Mouse (Mus musculus): ENCODE results near the gene Dnah12. TPM values are rescaled to one million over a fixed set of nuclear protein-coding genes. Genes with fewer than 3 reads are reported as not detected.

Gene Dnah12
- polyA plus RNA-seq, 1 experiment from 2014 or later: 0.26 TPM

GRCm38 (mm10) chr14:26868299-26868698 is 175.2 kb downstream of the Dnah12 start:
- no peak for TF ChIP-seq CTCF (IDR thresholded peaks at IDR 0.05; ENCODE audit: low read depth)
- no peak overlapping the region for H3K27ac ChIP-seq
- 78% methylated on average over 5 of the region's 5 CpGs for WGBS
- no peaks in the 10 kb centered on the region for H3K36me3 ChIP-seq (ENCODE audit: insufficient read depth, low read length)
- no peaks in the 10 kb centered on the region for H3K4me1 ChIP-seq (replicated peaks; ENCODE audit: insufficient read depth, low read length)
- DNase-seq (ENCODE audit: low spot score) (no peak), ATAC-seq (replicated peaks; ENCODE audit: low FRiP score, low read depth) (no peak)
- H3K9me3 ChIP-seq (replicated peaks; ENCODE audit: low read length): no peaks in the 10 kb centered on the region
- H3K9ac ChIP-seq (ENCODE audit: low read depth, low read length): no peak overlapping the region
- no peak overlapping the region for H3K4me3 ChIP-seq (replicated peaks; ENCODE audit: low read depth, low read length)
- H3K27me3 ChIP-seq (ENCODE audit: insufficient read depth, low read length): no peaks in the 10 kb centered on the region
- H3K4me2 ChIP-seq (ENCODE audit: low read length): no peak overlapping the region

- Histone ChIP-seq H3K27me3 (ENCODE audit: insufficient read depth, low read length) (no peaks in the 10 kb centered on the region), H3K9ac (ENCODE audit: low read depth, low read length) (no peak overlapping the region), H3K4me1 (replicated peaks; ENCODE audit: insufficient read depth, low read length) (no peaks in the 10 kb centered on the region), H3K4me3 (replicated peaks; ENCODE audit: low read depth, low read length) (no peak overlapping the region), H3K36me3 (ENCODE audit: insufficient read depth, low read length) (no peaks in the 10 kb centered on the region), H3K27ac (no peak overlapping the region), H3K4me2 (ENCODE audit: low read length) (no peak overlapping the region), H3K9me3 (replicated peaks; ENCODE audit: low read length) (no peaks in the 10 kb centered on the region)
- no peak for TF ChIP-seq CTCF (IDR thresholded peaks at IDR 0.05; ENCODE audit: low read depth)
- WGBS: 61% methylated on average over 4 of the region's 4 CpGs
- ATAC-seq (replicated peaks; ENCODE audit: low FRiP score, low read depth): no peak
- DNase-seq (ENCODE audit: low spot score): no peak
Observed at GRCm38 (mm10) chr14:26878756-26879155, 185.7 kb downstream of the Dnah12 start.

DNA sequence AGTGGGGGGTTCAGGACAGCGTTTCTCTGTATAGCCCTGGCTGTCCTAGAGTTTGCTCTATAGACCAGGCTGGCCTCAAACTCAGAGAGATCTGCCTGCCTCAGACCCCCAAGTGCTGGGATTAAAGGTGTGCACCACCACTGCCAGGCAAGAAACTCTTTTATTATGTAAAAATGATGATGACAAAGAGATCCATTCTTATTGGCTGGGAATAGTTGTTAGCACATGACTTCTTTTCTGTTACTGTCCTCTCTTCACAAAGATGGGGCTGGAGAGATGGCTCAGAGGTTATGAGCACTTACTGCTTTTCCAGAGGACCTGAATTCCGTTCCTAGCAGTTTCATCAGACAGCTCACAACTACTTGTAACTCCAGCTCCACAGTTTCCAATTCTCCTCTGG is 186.9 kb downstream of the Dnah12 start:
- Histone ChIP-seq H3K27me3 (ENCODE audit: insufficient read depth, low read length) (no peaks in the 10 kb centered on the region), H3K9me3 (replicated peaks; ENCODE audit: low read length) (no peaks in the 10 kb centered on the region), H3K9ac (ENCODE audit: low read depth, low read length) (no peak overlapping the region), H3K4me2 (ENCODE audit: low read length) (no peak overlapping the region), H3K36me3 (ENCODE audit: insufficient read depth, low read length) (no peaks in the 10 kb centered on the region), H3K4me3 (replicated peaks; ENCODE audit: low read depth, low read length) (no peak overlapping the region), H3K27ac (no peak overlapping the region), H3K4me1 (replicated peaks; ENCODE audit: insufficient read depth, low read length) (no peaks in the 10 kb centered on the region)
- no peak for DNase-seq (ENCODE audit: low spot score)
- no peak for ATAC-seq (replicated peaks; ENCODE audit: low FRiP score, low read depth)
- WGBS: 61% methylated on average over 2 of the region's 2 CpGs
- TF ChIP-seq CTCF (IDR thresholded peaks at IDR 0.05; ENCODE audit: low read depth): no peak

DNA sequence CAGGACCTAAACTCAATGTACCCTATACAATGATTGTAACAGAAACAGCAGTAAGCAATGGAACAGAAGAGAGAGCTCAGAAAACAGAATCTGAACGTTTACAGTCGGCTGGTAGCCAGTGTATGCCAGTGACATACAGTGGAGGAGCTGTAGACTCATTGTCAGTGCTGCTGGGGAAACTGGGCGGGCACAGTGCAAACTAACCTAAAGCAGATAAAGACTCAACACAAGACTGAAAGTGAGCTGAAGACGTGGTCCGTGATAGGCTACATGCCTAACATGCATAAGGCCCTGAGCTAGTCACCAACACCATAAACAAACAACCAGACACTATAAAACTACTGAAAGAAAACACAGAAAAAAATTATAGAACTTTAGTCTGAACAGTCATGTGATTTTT is 188.6 kb downstream of the Dnah12 start:
- Histone ChIP-seq H3K4me1 (replicated peaks; ENCODE audit: insufficient read depth, low read length) (no peaks in the 10 kb centered on the region), H3K4me2 (ENCODE audit: low read length) (no peak overlapping the region), H3K36me3 (ENCODE audit: insufficient read depth, low read length) (no peaks in the 10 kb centered on the region), H3K27me3 (ENCODE audit: insufficient read depth, low read length) (no peaks in the 10 kb centered on the region), H3K27ac (no peak overlapping the region), H3K4me3 (replicated peaks; ENCODE audit: low read depth, low read length) (no peak overlapping the region), H3K9ac (ENCODE audit: low read depth, low read length) (no peak overlapping the region), H3K9me3 (replicated peaks; ENCODE audit: low read length) (no peaks in the 10 kb centered on the region)
- no peak for ATAC-seq (replicated peaks; ENCODE audit: low FRiP score, low read depth)
- no peak for DNase-seq (ENCODE audit: low spot score)
- 90% methylated on average over 5 of the region's 5 CpGs for WGBS
- TF ChIP-seq CTCF (IDR thresholded peaks at IDR 0.05; ENCODE audit: low read depth): no peak

GRCm38 (mm10) chr14:26887244-26887643 is 194.2 kb downstream of the Dnah12 start:
- Histone ChIP-seq H3K4me1 (replicated peaks; ENCODE audit: insufficient read depth, low read length) (no peaks in the 10 kb centered on the region), H3K27me3 (ENCODE audit: insufficient read depth, low read length) (no peaks in the 10 kb centered on the region), H3K36me3 (ENCODE audit: insufficient read depth, low read length) (no peaks in the 10 kb centered on the region), H3K4me3 (replicated peaks; ENCODE audit: low read depth, low read length) (no peak overlapping the region), H3K27ac (no peak overlapping the region), H3K9ac (ENCODE audit: low read depth, low read length) (no peak overlapping the region), H3K9me3 (replicated peaks; ENCODE audit: low read length) (no peaks in the 10 kb centered on the region), H3K4me2 (ENCODE audit: low read length) (no peak overlapping the region)
- no peak for ATAC-seq (replicated peaks; ENCODE audit: low FRiP score, low read depth)
- DNase-seq (ENCODE audit: low spot score): no peak
- 75% methylated on average over 3 of the region's 3 CpGs for WGBS
- TF ChIP-seq CTCF (IDR thresholded peaks at IDR 0.05; ENCODE audit: low read depth): no peak

GRCm38 (mm10) chr14:26890777-26891176 is 197.7 kb downstream of the Dnah12 start:
- WGBS: 88% methylated on average over 3 of the region's 3 CpGs
- no peaks in the 10 kb centered on the region for H3K4me1 ChIP-seq (replicated peaks; ENCODE audit: insufficient read depth, low read length)
- H3K36me3 ChIP-seq (ENCODE audit: insufficient read depth, low read length): no peaks in the 10 kb centered on the region
- no peaks in the 10 kb centered on the region for H3K27me3 ChIP-seq (ENCODE audit: insufficient read depth, low read length)
- H3K4me3 ChIP-seq (replicated peaks; ENCODE audit: low read depth, low read length): no peak overlapping the region
- no peak overlapping the region for H3K27ac ChIP-seq
- DNase-seq (ENCODE audit: low spot score) (no peak), ATAC-seq (replicated peaks; ENCODE audit: low FRiP score, low read depth) (no peak)
- no peaks in the 10 kb centered on the region for H3K9me3 ChIP-seq (replicated peaks; ENCODE audit: low read length)
- no peak overlapping the region for H3K4me2 ChIP-seq (ENCODE audit: low read length)
- TF ChIP-seq CTCF (IDR thresholded peaks at IDR 0.05; ENCODE audit: low read depth): no peak
- no peak overlapping the region for H3K9ac ChIP-seq (ENCODE audit: low read depth, low read length)

- Histone ChIP-seq H3K27me3 (ENCODE audit: insufficient read depth, low read length) (no peaks in the 10 kb centered on the region), H3K4me3 (replicated peaks; ENCODE audit: low read depth, low read length) (no peak within 1 kb of the TSS), H3K4me1 (replicated peaks; ENCODE audit: insufficient read depth, low read length) (no peaks in the 10 kb centered on the region), H3K9ac (ENCODE audit: low read depth, low read length) (no peak within 1 kb of the TSS), H3K4me2 (ENCODE audit: low read length) (no peak within 1 kb of the TSS), H3K9me3 (replicated peaks; ENCODE audit: low read length) (no peaks in the 10 kb centered on the region), H3K36me3 (ENCODE audit: insufficient read depth, low read length) (no peaks in the 10 kb centered on the region), H3K27ac (no peak within 1 kb of the TSS)
- no peak for TF ChIP-seq CTCF (IDR thresholded peaks at IDR 0.05; ENCODE audit: low read depth)
- no peak for DNase-seq (ENCODE audit: low spot score)
- WGBS: 93% methylated on average over 4 of the region's 4 CpGs
- ATAC-seq (replicated peaks; ENCODE audit: low FRiP score, low read depth): no peak
Observed at GRCm38 (mm10) chr14:26894392-26894791, 201.3 kb downstream of the Dnah12 start, which contains the start of gene Asb14. Gene Asb14, plus strand, starts transcription at chr14:26894557.

Data from kidney, postnatal 0 days (tissue).